Mouse (Mus musculus) midbrain, postnatal 0 days (tissue): ENCODE results near the gene Cdc20b. TPM values are rescaled to one million over a fixed set of nuclear protein-coding genes. Genes with fewer than 3 reads are reported as not detected.

Source experiments
- ATAC-seq: fragments of 200-750 bp; cut with Nextera tagmentation; 2 replicates; pipeline ENCODE4 v1.8.0; 2017; ENCODE audit warnings: moderate number of reproducible peaks, mild to moderate bottlenecking, moderate TSS enrichment, moderate library complexity; ENCODE audit not compliant: low FRiP score
- DNase-seq: peaks from one replicate; pipeline ENCODE4 v3.0.0-alpha.2; 2015; ENCODE audit warnings: low spot score
- H3K27ac ChIP-seq: fragments of 300-500 bp; sonication (generic); 2 replicates; pipeline ENCODE4 v1.5.1; 2014; ENCODE audit warnings: low read depth, mild to moderate bottlenecking, low read length, mixed read lengths
- H3K27me3 ChIP-seq: fragments of 300-500 bp; sonication (generic); 2 replicates; pipeline ENCODE4 v1.6.1; 2014; ENCODE audit warnings: low read length, control low read depth, mixed read lengths; ENCODE audit not compliant: insufficient read depth
- H3K36me3 ChIP-seq: fragments of 300-500 bp; sonication (generic); 2 replicates; pipeline ENCODE4 v1.6.1; 2014; ENCODE audit warnings: low read length, control low read depth, mixed read lengths; ENCODE audit not compliant: insufficient read depth
- H3K4me1 ChIP-seq: fragments of 300-500 bp; sonication (generic); 2 replicates; pipeline ENCODE4 v1.6.1; 2014; ENCODE audit warnings: mild to moderate bottlenecking, control low read depth, antibody characterized with exemption, low read length, mixed read lengths; ENCODE audit not compliant: insufficient read depth
- H3K4me2 ChIP-seq: fragments of 300-500 bp; sonication (generic); 2 replicates; pipeline ENCODE4 v1.6.1; 2014; ENCODE audit warnings: low read depth, mild to moderate bottlenecking, low read length, mixed read lengths; ENCODE audit not compliant: poor library complexity, severe bottlenecking
- H3K4me3 ChIP-seq: fragments of 300-500 bp; sonication (generic); 2 replicates; pipeline ENCODE4 v1.5.1; 2014; ENCODE audit warnings: low read depth, mild to moderate bottlenecking, low read length, moderate library complexity
- H3K9ac ChIP-seq: fragments of 300-500 bp; sonication (generic); replicated peaks from 2 replicates; pipeline ENCODE4 v1.6.1; 2014; ENCODE audit warnings: mild to moderate bottlenecking, low read length, moderate library complexity, mixed read lengths; ENCODE audit not compliant: poor library complexity, severe bottlenecking
- H3K9me3 ChIP-seq: fragments of 300-500 bp; sonication (generic); 2 replicates; pipeline ENCODE4 v1.6.1; 2016; ENCODE audit warnings: low read length, control low read depth
- CTCF ChIP-seq: IDR thresholded peaks from 2 replicates; pipeline ENCODE4 v1.5.1; 2016; ENCODE audit warnings: antibody characterized with exemption, mild to moderate bottlenecking
- WGBS: fragments of 180-500 bp; shearing (Covaris S2); extraction: QIAGEN DNeasy Blood & Tissue Kit; methylation state at CpG from one replicate; pipeline ENCODE4 v1.1.7; 2014; 5-methylcytosine and 5-hydroxymethylcytosine counted together
- polyA plus RNA-seq: library from polyadenylated mRNA; unstranded; fragments of >200 nt; fragmentation: Nextera tagmentation; extraction: Ambion mirVana; gene quantifications from 2 replicates; pipeline ENCODE4 v1.2.1, GENCODE M21; 2015
- total RNA-seq: library from RNA; depleted of rRNA; stranded (reverse); fragments of >200 nt; gene quantifications from 2 replicates; pipeline ENCODE4 v1.2.3, GENCODE M21; 2014

The Cdc20b gene
- total and polyA plus RNA-seq, 2 experiments from 2014 or later: 0.15 to 2.0 TPM

DNA sequence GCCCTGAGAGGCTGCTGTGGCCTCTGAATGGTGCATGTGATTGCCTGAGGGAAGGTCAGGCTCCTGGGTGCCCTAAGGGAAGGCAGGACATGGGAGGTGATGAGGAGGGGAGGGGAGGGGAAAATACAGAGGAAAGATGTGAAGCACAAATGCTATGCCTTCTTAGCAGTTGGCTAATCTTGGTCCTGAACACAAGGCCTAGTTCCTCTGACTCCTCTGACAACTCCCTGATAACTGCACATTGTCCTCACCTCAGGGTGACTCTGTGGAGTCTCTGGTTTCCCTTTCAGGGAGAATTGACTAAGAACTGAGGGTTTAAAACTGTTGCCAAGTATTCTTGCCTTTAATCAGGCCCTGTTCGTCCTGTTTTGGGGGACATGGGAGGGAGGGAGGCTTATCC, 59.7 kb downstream of the Cdc20b start:
- H3K4me2 ChIP-seq: no peak overlapping the region
- H3K4me3 ChIP-seq: no peak overlapping the region
- H3K9me3 ChIP-seq: no peaks in the 10 kb centered on the region
- no peak for TF ChIP-seq CTCF
- WGBS: 58% methylated on average over 1 of the region's 1 CpGs
- no peak for ATAC-seq
- DNase-seq: no peak
- no peaks in the 10 kb centered on the region for H3K36me3 ChIP-seq
- H3K9ac ChIP-seq: no peak overlapping the region
- no peak overlapping the region for H3K27ac ChIP-seq
- no peaks in the 10 kb centered on the region for H3K27me3 ChIP-seq
- H3K4me1 ChIP-seq: no peaks in the 10 kb centered on the region

DNA sequence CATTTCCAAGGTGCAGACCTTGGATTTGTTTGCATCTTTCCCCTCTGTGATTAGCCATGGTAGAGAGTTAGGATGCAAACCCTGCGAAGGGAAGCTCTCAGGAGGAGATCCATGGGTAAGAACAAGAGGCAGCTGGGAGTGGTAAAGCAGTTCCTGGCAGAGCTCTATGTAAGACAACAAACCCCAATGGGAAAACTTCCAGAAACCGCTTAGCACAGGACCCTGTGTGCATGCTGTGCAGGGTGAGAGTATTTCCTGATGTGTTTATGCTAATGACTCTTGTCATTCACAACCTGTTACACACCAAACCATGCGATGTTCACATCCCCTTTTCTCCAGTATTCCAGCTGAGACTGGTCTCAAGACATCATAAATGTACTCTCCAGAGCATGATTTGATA, 62.1 kb downstream of the Cdc20b start:
- whole genome bisulfite sequencing: 62% methylated on average over 3 of the region's 3 CpGs
- Histone ChIP-seq H3K9ac (no peak overlapping the region), H3K4me1 (no peaks in the 10 kb centered on the region), H3K36me3 (no peaks in the 10 kb centered on the region), H3K4me3 (no peak overlapping the region), H3K4me2 (no peak overlapping the region), H3K27ac (no peak overlapping the region), H3K9me3 (no peaks in the 10 kb centered on the region), H3K27me3 (no peaks in the 10 kb centered on the region)
- TF ChIP-seq CTCF: no peak
- peak; percentile 27 for DNase-seq
- no peak for ATAC-seq

DNA sequence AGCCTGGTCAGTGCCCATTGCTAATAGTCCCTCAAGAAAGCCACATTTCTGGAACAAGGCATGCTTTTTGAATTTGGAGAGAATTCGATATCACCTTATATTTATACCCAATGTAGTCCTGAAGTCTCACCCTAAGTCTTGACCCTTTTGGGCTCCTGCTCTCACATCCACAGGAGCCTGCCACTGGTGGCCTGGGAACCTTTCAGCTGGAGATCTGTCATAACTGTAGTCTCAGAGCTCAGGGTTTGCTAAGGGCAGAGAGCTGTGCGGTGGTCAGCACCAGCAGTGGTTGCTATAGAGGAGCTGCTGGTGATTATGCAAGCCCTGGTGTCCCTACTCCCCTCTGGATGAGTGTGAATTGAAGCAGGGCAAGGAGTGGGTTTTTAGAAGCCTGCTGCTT, 63.5 kb downstream of the Cdc20b start:
- Histone ChIP-seq H3K36me3 (no peaks in the 10 kb centered on the region), H3K4me2 (no peak overlapping the region), H3K4me3 (no peak overlapping the region), H3K9ac (no peak overlapping the region), H3K9me3 (no peaks in the 10 kb centered on the region), H3K27me3 (no peaks in the 10 kb centered on the region), H3K27ac (no peak overlapping the region), H3K4me1 (no peaks in the 10 kb centered on the region)
- DNase-seq (no peak), ATAC-seq (no peak)
- TF ChIP-seq CTCF: no peak
- WGBS: 92% methylated on average over 2 of the region's 2 CpGs

DNA sequence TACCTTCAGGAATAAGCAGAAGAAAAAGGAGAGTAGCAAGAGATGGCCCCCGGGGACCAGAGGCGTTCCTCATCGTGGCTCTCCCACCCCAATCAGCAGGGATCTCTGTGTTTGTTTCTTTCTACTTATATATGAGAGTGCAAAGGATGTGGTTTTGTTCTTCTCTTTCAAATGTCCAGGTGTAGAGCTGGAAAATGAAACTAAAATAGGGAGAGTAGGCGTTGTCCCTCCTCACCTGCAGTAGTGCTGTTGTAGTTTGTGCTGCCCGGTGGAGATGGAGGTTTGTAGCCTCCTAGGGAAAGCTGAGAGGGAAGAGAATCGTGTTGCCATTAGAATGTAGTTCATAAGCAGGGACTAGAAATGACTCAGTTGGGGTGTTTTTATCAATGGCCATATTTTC, 66.0 kb downstream of the Cdc20b start, which contains the start of gene Gzma:
TSS of gene Gzma (minus strand) at position 103 of the 400 bp plus-strand sequence.
- Histone ChIP-seq H3K9me3 (no peaks in the 10 kb centered on the region), H3K4me1 (no peaks in the 10 kb centered on the region), H3K27ac (no peak within 1 kb of the TSS), H3K4me2 (no peak within 1 kb of the TSS), H3K9ac (no peak within 1 kb of the TSS), H3K27me3 (no peaks in the 10 kb centered on the region), H3K36me3 (no peaks in the 10 kb centered on the region), H3K4me3 (no peak within 1 kb of the TSS)
- ATAC-seq (no peak), DNase-seq (no peak)
- no peak for TF ChIP-seq CTCF
- WGBS: 88% methylated on average over 6 of the region's 6 CpGs

DNA sequence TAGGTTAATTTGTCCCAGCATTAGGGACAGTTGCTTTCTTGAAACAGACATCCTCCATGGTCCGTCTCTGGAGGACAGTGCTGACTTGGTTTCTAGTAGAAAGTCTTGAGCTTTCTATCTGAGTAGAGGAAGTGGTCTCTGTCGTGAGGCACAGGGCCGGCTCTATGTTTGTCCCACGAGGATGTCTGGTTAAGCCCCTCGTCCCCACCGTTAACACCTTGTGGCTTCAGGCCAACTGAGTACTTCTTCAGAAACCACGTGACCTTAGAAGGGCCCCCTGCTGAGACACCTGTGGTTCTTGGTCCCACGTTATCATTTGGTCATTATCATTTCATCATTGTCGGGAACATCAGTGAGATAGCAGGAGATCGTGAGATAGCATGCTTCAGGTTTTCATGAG, 66.9 kb downstream of the Cdc20b start:
- Histone ChIP-seq H3K4me1 (no peaks in the 10 kb centered on the region), H3K27ac (no peak overlapping the region), H3K9ac (no peak overlapping the region), H3K27me3 (no peaks in the 10 kb centered on the region), H3K4me3 (no peak overlapping the region), H3K36me3 (no peaks in the 10 kb centered on the region), H3K9me3 (no peaks in the 10 kb centered on the region), H3K4me2 (no peak overlapping the region)
- WGBS: 86% methylated on average over 10 of the region's 10 CpGs
- TF ChIP-seq CTCF: no peak
- ATAC-seq: no peak
- DNase-seq: no peak

DNA sequence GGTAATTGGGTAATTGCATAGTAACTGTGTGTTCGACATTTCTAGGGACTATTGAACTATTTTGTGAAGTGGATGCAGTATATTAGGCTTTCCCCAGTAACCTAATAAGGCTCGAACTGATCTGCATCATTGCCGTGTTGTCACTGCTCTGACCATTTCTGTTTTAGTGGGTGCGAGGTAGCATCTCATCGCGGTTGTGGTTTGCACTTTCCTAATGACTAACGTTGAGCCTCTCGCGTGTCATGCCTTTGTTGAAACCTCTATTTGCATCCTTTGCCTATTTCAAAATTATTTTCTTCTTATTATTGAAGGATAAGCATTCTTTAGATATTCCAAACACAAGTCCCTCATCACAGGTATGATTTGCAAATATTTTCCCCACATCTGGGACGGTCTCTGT, 69.8 kb downstream of the Cdc20b start:
- WGBS: 93% methylated on average over 10 of the region's 10 CpGs
- DNase-seq (no peak), ATAC-seq (no peak)
- Histone ChIP-seq H3K27ac (no peak overlapping the region), H3K9ac (no peak overlapping the region), H3K4me2 (no peak overlapping the region), H3K4me1 (no peaks in the 10 kb centered on the region), H3K27me3 (no peaks in the 10 kb centered on the region), H3K9me3 (no peaks in the 10 kb centered on the region), H3K36me3 (no peaks in the 10 kb centered on the region), H3K4me3 (no peak overlapping the region)
- TF ChIP-seq CTCF: no peak

DNA sequence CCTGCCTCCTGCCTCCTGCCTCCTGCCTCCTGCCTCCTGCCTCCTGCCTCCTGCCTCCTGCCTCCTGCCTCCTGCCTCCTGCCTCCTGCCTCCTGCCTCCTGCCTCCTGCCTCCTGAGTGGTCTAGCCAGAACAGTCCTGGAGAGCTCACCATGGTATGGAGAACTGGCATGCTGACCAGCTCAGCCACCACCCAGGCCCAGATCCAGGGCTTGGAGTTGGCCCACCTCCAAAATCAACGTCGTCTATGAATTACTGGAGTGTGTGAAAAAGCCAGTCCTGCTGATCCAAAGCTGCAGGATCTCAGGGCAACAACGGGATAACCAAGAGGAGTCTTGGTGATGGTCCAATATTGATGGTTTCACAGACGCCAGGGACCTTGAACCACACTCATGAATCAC, 84.1 kb downstream of the Cdc20b start:
- Histone ChIP-seq H3K9me3 (no peaks in the 10 kb centered on the region), H3K4me2 (no peak overlapping the region), H3K27ac (no peak overlapping the region), H3K36me3 (no peaks in the 10 kb centered on the region), H3K4me1 (no peaks in the 10 kb centered on the region), H3K27me3 (no peaks in the 10 kb centered on the region), H3K9ac (no peak overlapping the region), H3K4me3 (no peak overlapping the region)
- no peak for TF ChIP-seq CTCF
- no peak for ATAC-seq
- DNase-seq: peak; percentile 33
- WGBS: 58% methylated on average over 4 of the region's 4 CpGs
